Mouse (Mus musculus): ENCODE measurements around the gene Olfr644. TPM values are rescaled to one million over a fixed set of nuclear protein-coding genes. Genes with fewer than 3 reads are reported as not detected.

Gene Olfr644
- not detected in 2 replicates for polyA plus RNA-seq (2014; fragmentation: Nextera tagmentation; extraction: Ambion mirVana)

DNA sequence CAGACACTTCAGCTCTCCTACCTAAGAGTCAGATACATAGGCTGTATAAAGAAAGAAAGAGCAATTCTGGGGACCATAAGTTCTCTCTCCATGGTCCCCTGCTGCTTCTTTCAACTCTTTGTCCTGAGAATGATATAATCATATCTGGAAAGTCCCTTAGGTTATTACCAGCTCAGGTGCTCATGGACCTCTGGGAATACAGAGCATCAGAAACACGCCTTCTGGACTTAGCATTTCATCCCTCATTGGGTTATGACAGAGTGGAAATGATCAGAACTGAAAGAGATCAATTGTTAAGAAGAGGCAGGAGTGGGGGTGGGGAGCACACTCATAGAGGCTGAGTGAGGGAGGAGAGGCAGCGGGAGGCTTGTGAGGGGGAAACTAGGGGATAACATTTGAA, at the start of gene Olfr644:
Gene Olfr644 (minus strand): TSS at position 101 of the 400 bp plus-strand sequence.
- Histone ChIP-seq H3K4me3 (replicated peaks; ENCODE audit: low read depth, low read length) (no peak within 1 kb of the TSS), H3K4me1 (ENCODE audit: control insufficient read depth, insufficient read depth, low read length) (no peaks in the 10 kb centered on the region), H3K9ac (replicated peaks; ENCODE audit: low read length) (no peak within 1 kb of the TSS), H3K27me3 (ENCODE audit: control insufficient read depth, insufficient read depth, low read length) (no peaks in the 10 kb centered on the region), H3K4me2 (ENCODE audit: low read length) (no peak within 1 kb of the TSS), H3K36me3 (ENCODE audit: control insufficient read depth, insufficient read depth, low read length) (no peaks in the 10 kb centered on the region), H3K9me3 (ENCODE audit: control insufficient read depth, low read length) (no peaks in the 10 kb centered on the region), H3K27ac (replicated peaks; ENCODE audit: low read depth, low read length) (no peak within 1 kb of the TSS)
- no peak for ATAC-seq (ENCODE audit: low FRiP score, low TSS enrichment)
- 74% methylated on average over 2 of the region's 2 CpGs for WGBS
- no peak for DNase-seq

DNA sequence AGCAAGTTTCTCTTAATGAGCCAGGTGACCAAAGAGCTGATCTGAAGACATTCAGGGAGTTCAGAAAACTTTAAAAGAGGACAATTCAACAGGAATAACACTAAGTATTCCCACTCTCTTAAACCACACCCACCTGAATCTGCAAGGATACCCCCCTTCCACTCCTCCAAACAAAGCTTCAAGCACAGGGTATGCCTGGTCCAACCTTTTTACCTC, 33.0 kb upstream of the Olfr644 start, which contains the start of gene Olfr646:
Gene Olfr646 (plus strand): TSS at position 117 of the 216 bp plus-strand sequence.
- H3K4me1 ChIP-seq (ENCODE audit: control insufficient read depth, insufficient read depth, low read length): no peaks in the 10 kb centered on the region
- no peaks in the 10 kb centered on the region for H3K36me3 ChIP-seq (ENCODE audit: control insufficient read depth, insufficient read depth, low read length)
- DNase-seq: no peak
- H3K9me3 ChIP-seq (ENCODE audit: control insufficient read depth, low read length): no peaks in the 10 kb centered on the region
- no peak within 1 kb of the TSS for H3K4me2 ChIP-seq (ENCODE audit: low read length)
- no peak within 1 kb of the TSS for H3K9ac ChIP-seq (replicated peaks; ENCODE audit: low read length)
- H3K27ac ChIP-seq (replicated peaks; ENCODE audit: low read depth, low read length): no peak within 1 kb of the TSS
- no peak for ATAC-seq (ENCODE audit: low FRiP score, low TSS enrichment)
- no peak within 1 kb of the TSS for H3K4me3 ChIP-seq (replicated peaks; ENCODE audit: low read depth, low read length)
- H3K27me3 ChIP-seq (ENCODE audit: control insufficient read depth, insufficient read depth, low read length): no peaks in the 10 kb centered on the region

DNA sequence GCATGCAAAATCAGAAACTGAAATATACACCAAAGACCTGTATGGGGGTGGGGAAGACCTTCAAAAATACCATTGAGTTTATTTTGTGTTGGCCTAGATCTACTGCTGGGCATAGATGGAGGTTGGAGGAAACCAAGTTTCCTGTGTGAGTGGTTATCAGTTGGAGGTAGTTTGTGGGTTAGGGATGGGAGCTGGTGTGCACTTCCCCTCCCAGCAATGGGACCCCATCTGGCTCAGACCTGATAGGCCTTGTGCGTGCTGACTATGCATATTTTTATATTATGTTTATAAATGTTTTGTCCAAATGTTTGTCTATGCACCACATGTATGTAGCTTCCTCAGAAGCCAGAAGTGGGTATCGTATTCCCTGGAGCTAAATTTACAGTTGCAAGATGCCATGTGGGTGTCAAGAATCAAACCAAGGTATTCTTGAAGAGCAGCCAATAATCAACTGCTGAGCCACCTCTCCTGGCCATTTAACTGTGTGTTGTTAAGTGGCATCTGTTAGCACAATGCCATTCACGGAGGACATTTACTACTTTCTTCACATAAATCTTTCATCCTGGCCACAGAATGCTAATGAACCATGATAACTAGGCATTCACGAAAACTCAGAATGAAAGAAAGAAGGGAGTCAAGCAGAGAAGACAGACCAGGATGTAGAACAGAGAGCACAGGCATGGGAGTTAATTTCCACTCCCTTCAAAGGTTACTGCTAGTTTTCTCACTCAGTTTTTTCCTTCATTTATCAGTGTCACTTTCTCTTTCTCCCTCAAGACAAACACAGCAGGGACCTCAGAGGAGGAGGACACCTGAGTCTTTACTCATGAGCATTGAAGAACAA, 32.5 kb upstream of the Olfr644 start:
- no peak overlapping the region for H3K9ac ChIP-seq (replicated peaks; ENCODE audit: low read length)
- no peak overlapping the region for H3K4me2 ChIP-seq (ENCODE audit: low read length)
- no peaks in the 10 kb centered on the region for H3K9me3 ChIP-seq (ENCODE audit: control insufficient read depth, low read length)
- ATAC-seq (ENCODE audit: low FRiP score, low TSS enrichment) (no peak), DNase-seq (no peak)
- no peaks in the 10 kb centered on the region for H3K4me1 ChIP-seq (ENCODE audit: control insufficient read depth, insufficient read depth, low read length)
- WGBS: 78% methylated on average over 4 of the region's 4 CpGs
- no peak overlapping the region for H3K27ac ChIP-seq (replicated peaks; ENCODE audit: low read depth, low read length)
- H3K27me3 ChIP-seq (ENCODE audit: control insufficient read depth, insufficient read depth, low read length): no peaks in the 10 kb centered on the region
- no peak overlapping the region for H3K4me3 ChIP-seq (replicated peaks; ENCODE audit: low read depth, low read length)
- H3K36me3 ChIP-seq (ENCODE audit: control insufficient read depth, insufficient read depth, low read length): no peaks in the 10 kb centered on the region

DNA sequence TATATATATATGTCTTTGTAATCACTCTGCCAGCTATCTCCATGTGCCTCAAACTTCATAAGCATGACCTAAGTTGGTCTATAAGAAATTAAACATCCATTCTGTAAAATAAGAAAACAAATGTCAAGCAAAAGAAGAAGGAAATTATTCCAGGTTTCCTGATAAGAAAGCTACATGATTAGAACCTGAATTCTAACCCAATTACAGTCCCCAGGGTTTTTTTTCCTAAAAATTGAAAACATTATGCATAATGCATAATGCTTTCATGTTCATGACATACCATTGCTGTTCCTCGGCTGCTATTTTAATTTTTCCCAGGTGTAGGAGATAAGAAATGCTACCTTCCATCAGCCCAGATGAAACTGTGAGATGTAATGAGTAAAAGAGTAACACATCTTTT, 13.7 kb upstream of the Olfr644 start, which contains the start of gene Olfr645:
Gene Olfr645 (minus strand): TSS at position 101 of the 400 bp plus-strand sequence.
- no peak within 1 kb of the TSS for H3K9ac ChIP-seq (replicated peaks; ENCODE audit: low read length)
- no peaks in the 10 kb centered on the region for H3K4me1 ChIP-seq (ENCODE audit: control insufficient read depth, insufficient read depth, low read length)
- no peak within 1 kb of the TSS for H3K4me2 ChIP-seq (ENCODE audit: low read length)
- ATAC-seq (ENCODE audit: low FRiP score, low TSS enrichment) (no peak), DNase-seq (no peak)
- no peaks in the 10 kb centered on the region for H3K27me3 ChIP-seq (ENCODE audit: control insufficient read depth, insufficient read depth, low read length)
- WGBS: 73% methylated on average over 1 of the region's 1 CpGs
- H3K4me3 ChIP-seq (replicated peaks; ENCODE audit: low read depth, low read length): no peak within 1 kb of the TSS
- H3K9me3 ChIP-seq (ENCODE audit: control insufficient read depth, low read length): no peaks in the 10 kb centered on the region
- no peak within 1 kb of the TSS for H3K27ac ChIP-seq (replicated peaks; ENCODE audit: low read depth, low read length)
- no peaks in the 10 kb centered on the region for H3K36me3 ChIP-seq (ENCODE audit: control insufficient read depth, insufficient read depth, low read length)

DNA sequence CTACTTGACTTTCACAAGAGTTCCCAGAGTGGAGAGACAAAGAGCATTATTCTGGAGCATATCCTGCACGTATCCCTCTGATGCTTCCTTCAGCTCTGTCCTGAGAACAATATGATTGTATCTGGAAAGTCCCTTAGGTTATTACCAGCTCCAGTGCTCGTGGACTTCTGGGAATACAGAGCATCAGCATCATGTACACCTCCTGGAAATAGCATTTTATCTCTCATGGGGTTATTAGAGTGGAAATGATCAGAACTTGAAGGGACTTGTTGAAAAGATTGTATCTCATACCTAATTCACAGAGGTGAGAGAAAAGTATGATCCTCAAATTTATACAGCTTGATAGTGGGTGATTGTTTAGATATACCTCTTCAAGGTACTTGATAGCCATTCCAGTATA, 10.3 kb downstream of the Olfr644 start, which contains the start of gene 4930516K23Rik:
Gene 4930516K23Rik (minus strand): TSS at position 101 of the 400 bp plus-strand sequence.
- Histone ChIP-seq H3K9ac (replicated peaks; ENCODE audit: low read length) (no peak within 1 kb of the TSS), H3K4me2 (ENCODE audit: low read length) (no peak within 1 kb of the TSS), H3K27ac (replicated peaks; ENCODE audit: low read depth, low read length) (no peak within 1 kb of the TSS), H3K36me3 (ENCODE audit: control insufficient read depth, insufficient read depth, low read length) (no peaks in the 10 kb centered on the region), H3K27me3 (ENCODE audit: control insufficient read depth, insufficient read depth, low read length) (no peaks in the 10 kb centered on the region), H3K4me3 (replicated peaks; ENCODE audit: low read depth, low read length) (no peak within 1 kb of the TSS), H3K4me1 (ENCODE audit: control insufficient read depth, insufficient read depth, low read length) (no peaks in the 10 kb centered on the region), H3K9me3 (ENCODE audit: control insufficient read depth, low read length) (no peaks in the 10 kb centered on the region)
- WGBS: 61% methylated on average over 2 of the region's 2 CpGs
- ATAC-seq (ENCODE audit: low FRiP score, low TSS enrichment) (no peak), DNase-seq (no peak)

DNA sequence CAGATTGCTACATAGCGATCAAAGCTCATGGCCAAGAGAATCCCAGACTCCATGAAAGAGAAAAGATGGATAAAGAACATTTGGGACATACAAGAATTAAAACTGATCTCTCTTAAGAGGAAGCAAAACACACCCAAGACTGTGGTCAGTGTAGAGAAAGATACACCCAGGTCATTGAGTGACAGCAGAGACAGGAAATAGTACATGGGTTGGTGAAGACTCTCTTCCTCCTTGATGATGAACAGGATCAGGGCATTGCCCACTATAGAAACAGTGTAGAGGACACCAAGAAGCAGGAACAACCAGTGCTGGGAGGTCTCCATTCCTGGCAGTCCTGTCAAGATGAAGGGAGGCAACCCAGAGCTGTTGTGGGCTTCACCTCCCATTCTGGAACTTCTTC, 12.5 kb downstream of the Olfr644 start:
- Histone ChIP-seq H3K36me3 (ENCODE audit: control insufficient read depth, insufficient read depth, low read length) (no peaks in the 10 kb centered on the region), H3K4me2 (ENCODE audit: low read length) (no peak overlapping the region), H3K27me3 (ENCODE audit: control insufficient read depth, insufficient read depth, low read length) (no peaks in the 10 kb centered on the region), H3K27ac (replicated peaks; ENCODE audit: low read depth, low read length) (no peak overlapping the region), H3K9ac (replicated peaks; ENCODE audit: low read length) (no peak overlapping the region), H3K9me3 (ENCODE audit: control insufficient read depth, low read length) (no peaks in the 10 kb centered on the region), H3K4me1 (ENCODE audit: control insufficient read depth, insufficient read depth, low read length) (no peaks in the 10 kb centered on the region), H3K4me3 (replicated peaks; ENCODE audit: low read depth, low read length) (no peak overlapping the region)
- WGBS: 92% methylated on average over 1 of the region's 1 CpGs
- DNase-seq (no peak), ATAC-seq (ENCODE audit: low FRiP score, low TSS enrichment) (no peak)

DNA sequence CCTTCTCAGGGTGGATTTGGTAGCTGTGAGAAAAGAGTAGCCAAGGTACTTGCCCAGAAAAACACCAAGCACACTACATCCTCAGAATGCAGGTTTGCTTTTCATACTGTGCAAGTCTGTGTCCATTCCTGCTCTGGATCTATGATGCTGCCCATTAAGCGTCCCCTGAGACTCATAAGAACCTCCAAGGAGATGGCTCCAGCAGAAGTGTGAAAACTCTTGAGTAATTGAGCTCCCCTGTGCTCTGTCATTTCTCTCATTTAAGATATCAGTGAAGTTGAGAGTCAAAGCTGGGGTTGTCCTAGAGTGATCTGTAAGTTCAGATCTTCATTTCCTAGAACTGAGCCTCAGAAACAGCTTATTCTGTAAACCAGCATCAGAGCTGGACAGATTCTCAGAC, 19.1 kb downstream of the Olfr644 start, which contains the start of gene Olfr642:
Gene Olfr642 (minus strand): TSS at position 101 of the 400 bp plus-strand sequence.
- H3K4me2 ChIP-seq (ENCODE audit: low read length): no peak within 1 kb of the TSS
- no peak within 1 kb of the TSS for H3K4me3 ChIP-seq (replicated peaks; ENCODE audit: low read depth, low read length)
- H3K4me1 ChIP-seq (ENCODE audit: control insufficient read depth, insufficient read depth, low read length): no peaks in the 10 kb centered on the region
- H3K27ac ChIP-seq (replicated peaks; ENCODE audit: low read depth, low read length): no peak within 1 kb of the TSS
- WGBS: 82% methylated on average over 1 of the region's 1 CpGs
- H3K36me3 ChIP-seq (ENCODE audit: control insufficient read depth, insufficient read depth, low read length): no peaks in the 10 kb centered on the region
- H3K27me3 ChIP-seq (ENCODE audit: control insufficient read depth, insufficient read depth, low read length): no peaks in the 10 kb centered on the region
- no peak within 1 kb of the TSS for H3K9ac ChIP-seq (replicated peaks; ENCODE audit: low read length)
- DNase-seq (no peak), ATAC-seq (ENCODE audit: low FRiP score, low TSS enrichment) (no peak)
- no peaks in the 10 kb centered on the region for H3K9me3 ChIP-seq (ENCODE audit: control insufficient read depth, low read length)

DNA sequence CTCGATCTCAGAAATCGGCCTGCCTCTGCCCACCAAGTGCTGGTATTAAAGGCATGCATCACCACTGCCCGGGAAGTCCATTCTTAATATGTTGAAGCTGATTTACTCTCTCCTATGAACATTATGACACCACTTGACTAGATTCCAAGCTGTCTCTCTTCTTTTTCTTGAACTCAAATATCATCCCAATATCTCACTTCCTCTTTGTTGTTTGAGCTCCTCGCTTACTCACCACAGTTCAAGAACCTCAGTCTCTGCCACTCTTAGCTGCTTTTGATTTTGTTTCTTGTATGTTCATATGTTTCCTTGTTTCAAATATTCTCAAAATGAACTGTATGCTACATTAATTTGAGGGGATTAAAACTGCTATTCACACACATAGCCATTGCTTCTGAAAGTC, 20.9 kb downstream of the Olfr644 start:
- Histone ChIP-seq H3K27me3 (ENCODE audit: control insufficient read depth, insufficient read depth, low read length) (no peaks in the 10 kb centered on the region), H3K9ac (replicated peaks; ENCODE audit: low read length) (no peak overlapping the region), H3K4me3 (replicated peaks; ENCODE audit: low read depth, low read length) (no peak overlapping the region), H3K27ac (replicated peaks; ENCODE audit: low read depth, low read length) (no peak overlapping the region), H3K4me1 (ENCODE audit: control insufficient read depth, insufficient read depth, low read length) (no peaks in the 10 kb centered on the region), H3K36me3 (ENCODE audit: control insufficient read depth, insufficient read depth, low read length) (no peaks in the 10 kb centered on the region), H3K4me2 (ENCODE audit: low read length) (no peak overlapping the region), H3K9me3 (ENCODE audit: control insufficient read depth, low read length) (no peaks in the 10 kb centered on the region)
- 92% methylated on average over 4 of the region's 4 CpGs for WGBS
- ATAC-seq (ENCODE audit: low FRiP score, low TSS enrichment) (no peak), DNase-seq (no peak)

DNA sequence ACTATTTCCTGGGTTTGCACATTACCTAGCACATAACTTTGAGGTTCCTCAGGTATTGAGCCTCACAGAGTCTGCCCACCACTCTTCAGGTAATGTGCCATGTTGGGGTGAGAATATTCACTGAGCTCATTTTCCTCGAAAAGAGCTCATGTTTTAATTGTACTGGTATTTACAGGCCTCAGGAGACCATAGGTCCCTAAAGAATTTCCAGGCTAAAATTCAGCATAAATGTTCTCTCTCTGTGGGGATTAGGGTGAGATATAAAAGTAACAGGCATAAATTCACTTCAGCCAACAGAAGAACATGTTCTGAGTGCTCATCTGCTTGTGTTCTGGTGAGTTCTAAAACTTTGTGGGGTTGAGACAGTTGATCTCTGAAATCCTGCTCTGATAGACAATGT, 36.5 kb downstream of the Olfr644 start, which contains the start of gene Olfr641:
Gene Olfr641 (plus strand): TSS at position 301 of the 400 bp plus-strand sequence.
- no peak for DNase-seq
- Histone ChIP-seq H3K4me1 (ENCODE audit: control insufficient read depth, insufficient read depth, low read length) (no peaks in the 10 kb centered on the region), H3K27me3 (ENCODE audit: control insufficient read depth, insufficient read depth, low read length) (no peaks in the 10 kb centered on the region), H3K4me3 (replicated peaks; ENCODE audit: low read depth, low read length) (no peak within 1 kb of the TSS), H3K36me3 (ENCODE audit: control insufficient read depth, insufficient read depth, low read length) (no peaks in the 10 kb centered on the region), H3K9ac (replicated peaks; ENCODE audit: low read length) (no peak within 1 kb of the TSS), H3K4me2 (ENCODE audit: low read length) (no peak within 1 kb of the TSS), H3K27ac (replicated peaks; ENCODE audit: low read depth, low read length) (no peak within 1 kb of the TSS), H3K9me3 (ENCODE audit: control insufficient read depth, low read length) (no peaks in the 10 kb centered on the region)
- ATAC-seq (ENCODE audit: low FRiP score, low TSS enrichment): no peak
- 76% methylated on average over 1 of the region's 1 CpGs for WGBS

Data from midbrain, embryonic 14.5 days (tissue).